Mouse (Mus musculus): ENCODE data around the gene Lbx2. TPM values are rescaled to one million over a fixed set of nuclear protein-coding genes. Genes with fewer than 3 reads are reported as not detected.

Gene Lbx2
- polyA plus RNA-seq, 1 experiment from 2014 or later, result not detected

DNA sequence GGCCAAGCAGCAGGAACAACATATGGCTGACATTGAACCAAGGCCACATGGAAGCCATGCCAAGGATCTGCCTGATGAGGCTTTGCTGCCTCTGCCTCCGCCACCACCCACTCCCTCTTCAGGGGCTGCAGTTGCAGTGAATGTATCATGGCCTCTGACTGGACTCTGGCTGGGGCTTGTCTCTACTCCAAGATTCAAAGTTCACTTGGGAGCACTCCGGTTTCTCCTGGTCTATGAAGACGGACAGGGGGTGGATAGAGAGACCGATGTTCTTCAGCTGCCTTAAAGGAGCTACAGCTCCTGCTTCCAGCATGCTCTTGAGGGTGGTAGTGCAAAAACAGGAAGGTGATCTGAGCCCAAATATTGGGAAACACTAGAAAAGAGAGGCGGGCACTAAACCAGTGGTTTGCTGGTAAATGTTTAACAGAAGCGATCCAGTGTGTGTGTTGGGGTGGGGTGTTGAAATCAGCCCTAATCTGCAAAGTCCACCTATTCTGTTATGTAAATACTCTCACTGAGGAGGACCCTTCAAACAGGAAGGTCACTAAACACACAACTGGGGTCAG is 45.4 kb downstream of the Lbx2 start:
- Histone ChIP-seq H3K27me3 (peaks cover 18% of the 10 kb centered on the region), H3K4me2 (replicated peaks) (no peak overlapping the region), H3K4me1 (replicated peaks) (peaks cover 11% of the 10 kb centered on the region), H3K4me3 (replicated peaks) (no peak overlapping the region), H3K9me3 (no peaks in the 10 kb centered on the region), H3K27ac (no peak overlapping the region), H3K9ac (replicated peaks) (no peak overlapping the region), H3K36me3 (no peaks in the 10 kb centered on the region)
- ATAC-seq, result no peak
- WGBS, result 82% methylated on average over 6 of the region's 6 CpGs

DNA sequence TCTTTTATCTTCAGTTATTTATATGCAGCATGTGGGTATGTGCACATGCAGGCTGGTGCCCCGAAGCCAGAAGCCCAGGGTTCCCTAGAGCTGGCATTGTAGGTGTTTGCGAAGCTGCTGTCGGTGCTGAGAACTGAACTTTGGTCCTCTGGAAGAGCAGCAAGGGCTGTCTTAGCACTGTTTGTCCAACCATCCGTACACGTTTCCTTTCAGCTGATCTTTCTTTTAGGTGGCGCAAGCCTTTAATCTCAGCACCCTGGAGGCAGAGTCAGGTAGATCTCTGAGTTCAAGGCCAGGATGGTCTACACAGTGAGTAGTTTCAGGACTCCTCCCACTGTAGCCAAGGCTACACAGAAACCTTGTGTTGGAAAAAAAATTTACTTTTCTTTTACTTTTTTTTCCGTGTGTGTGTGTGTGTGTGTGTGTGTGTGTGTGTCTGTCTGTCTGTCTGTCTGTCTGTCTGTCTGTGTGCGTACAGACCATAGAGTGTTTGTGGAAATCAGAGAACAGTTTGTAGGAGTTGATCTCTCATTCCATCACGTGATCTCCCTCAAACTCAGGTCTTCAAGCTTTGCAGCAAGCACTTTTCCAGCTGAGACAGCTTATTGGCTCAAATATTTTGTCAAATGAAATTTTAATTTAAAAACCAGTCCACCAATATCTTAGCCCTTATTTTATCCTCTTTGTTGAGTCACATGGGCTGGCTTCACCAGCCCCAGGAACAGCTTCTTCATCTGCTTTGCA is 46.2 kb downstream of the Lbx2 start:
- Histone ChIP-seq H3K36me3 (no peaks in the 10 kb centered on the region), H3K27ac (no peak overlapping the region), H3K4me3 (replicated peaks) (no peak overlapping the region), H3K9me3 (no peaks in the 10 kb centered on the region), H3K4me1 (replicated peaks) (peaks cover 19% of the 10 kb centered on the region), H3K27me3 (peaks cover 19% of the 10 kb centered on the region), H3K9ac (replicated peaks) (no peak overlapping the region), H3K4me2 (replicated peaks) (no peak overlapping the region)
- no peak for ATAC-seq
- WGBS, result 88% methylated on average over 9 of the region's 9 CpGs

DNA sequence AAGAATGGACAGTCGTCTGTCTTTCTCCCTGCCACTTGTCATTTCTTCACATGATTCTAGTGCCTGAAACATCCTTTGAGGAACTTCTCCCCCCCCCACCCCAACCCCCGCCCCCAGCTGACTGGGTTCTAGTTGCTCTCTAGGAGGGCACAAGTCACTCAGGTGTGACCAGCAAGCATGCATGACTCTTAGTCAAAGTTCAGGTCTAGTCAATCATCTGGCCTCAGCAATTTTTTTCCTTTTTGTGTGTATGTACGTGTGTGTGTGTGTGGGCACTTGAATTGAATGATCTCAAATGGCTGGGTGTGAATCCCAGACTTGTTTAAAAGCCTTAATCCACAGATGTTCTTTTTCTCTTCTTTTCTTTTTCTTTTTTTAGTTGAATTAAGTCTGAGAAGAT is 48.1 kb downstream of the Lbx2 start:
- Histone ChIP-seq H3K36me3 (no peaks in the 10 kb centered on the region), H3K4me3 (replicated peaks) (no peak overlapping the region), H3K9me3 (no peaks in the 10 kb centered on the region), H3K27ac (no peak overlapping the region), H3K9ac (replicated peaks) (no peak overlapping the region), H3K4me2 (replicated peaks) (no peak overlapping the region), H3K4me1 (replicated peaks) (peaks cover 38% of the 10 kb centered on the region), H3K27me3 (peaks cover 19% of the 10 kb centered on the region)
- ATAC-seq, result no peak
- WGBS, result 64% methylated on average over 3 of the region's 3 CpGs

DNA sequence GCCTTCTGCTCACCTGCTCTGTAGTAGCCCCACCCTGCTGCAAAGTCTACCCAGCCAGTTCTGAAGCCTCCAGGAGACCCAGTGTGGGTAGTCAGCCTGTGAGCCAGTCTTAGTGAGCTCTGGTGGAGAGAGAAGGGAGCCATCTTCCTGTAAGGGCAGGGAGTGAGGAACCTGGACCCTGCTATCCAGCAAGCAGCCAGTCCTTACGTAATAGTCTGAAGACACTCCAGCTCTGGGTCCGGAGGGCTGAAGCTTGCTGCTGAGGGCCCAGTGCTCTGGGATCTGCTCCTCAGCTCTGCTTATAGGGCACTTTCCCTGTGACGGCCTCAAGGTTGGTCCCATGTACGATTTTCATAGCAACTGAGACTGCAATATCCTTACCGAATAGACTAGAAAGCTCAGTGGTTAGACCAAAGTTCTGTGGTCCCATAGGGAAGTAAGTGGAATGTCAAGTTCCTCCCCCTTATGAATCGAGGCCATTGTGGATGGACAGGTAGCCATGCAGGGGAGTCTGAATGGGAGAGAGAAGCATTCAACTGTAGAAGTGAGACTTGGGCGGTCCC is 48.9 kb downstream of the Lbx2 start, which contains the start of gene Rtkn:
Rtkn (plus strand) TSS at position 513 of the 563 bp plus-strand sequence.
- Histone ChIP-seq H3K36me3 (no peaks in the 10 kb centered on the region), H3K4me2 (replicated peaks) (peak within 1 kb of the TSS; percentile 67), H3K27ac (no peak within 1 kb of the TSS), H3K9ac (replicated peaks) (peak within 1 kb of the TSS; percentile 57), H3K27me3 (peaks cover 19% of the 10 kb centered on the region), H3K4me1 (replicated peaks) (peaks cover 40% of the 10 kb centered on the region), H3K4me3 (replicated peaks) (peak within 1 kb of the TSS; percentile 47), H3K9me3 (no peaks in the 10 kb centered on the region)
- WGBS, result 58% methylated on average over 7 of the region's 7 CpGs
- no peak for ATAC-seq

DNA sequence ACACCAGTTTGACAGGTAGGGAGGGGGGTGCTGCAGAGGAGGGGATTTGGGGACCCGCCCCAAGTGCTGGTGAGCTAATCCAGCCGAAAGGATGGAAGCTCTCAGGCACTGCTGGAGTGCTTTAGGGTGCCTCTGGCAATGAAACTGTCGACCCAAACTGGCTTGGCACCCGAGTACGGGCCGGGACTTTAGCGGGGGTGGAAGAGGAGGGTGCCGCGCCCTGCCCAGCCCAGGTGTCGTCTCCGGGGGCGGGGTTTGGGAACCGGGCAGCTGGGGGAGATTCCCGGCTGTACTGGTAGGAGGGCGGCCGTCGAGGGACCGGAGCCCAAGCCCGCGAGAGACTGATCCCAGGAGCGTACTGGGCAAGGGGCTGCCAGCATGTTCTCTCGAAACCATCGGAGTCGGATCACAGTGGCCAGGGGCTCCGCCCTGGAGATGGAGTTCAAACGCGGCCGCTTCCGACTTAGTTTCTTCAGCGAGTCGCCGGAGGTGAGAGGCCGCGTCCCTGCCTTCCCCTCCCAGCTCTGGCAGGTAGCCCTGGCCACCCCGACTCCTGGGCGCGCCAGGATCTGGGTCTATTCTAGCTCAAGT is 49.5 kb downstream of the Lbx2 start:
- Histone ChIP-seq H3K4me2 (replicated peaks) (peak overlapping the region; percentile 67), H3K4me1 (replicated peaks) (peaks cover 40% of the 10 kb centered on the region), H3K27me3 (peaks cover 19% of the 10 kb centered on the region), H3K4me3 (replicated peaks) (peak overlapping the region; percentile 47), H3K9ac (replicated peaks) (peak overlapping the region; percentile 57), H3K36me3 (no peaks in the 10 kb centered on the region), H3K27ac (no peak overlapping the region), H3K9me3 (no peaks in the 10 kb centered on the region)
- WGBS, result 5% methylated on average over 37 of the region's 37 CpGs
- no peak for ATAC-seq

DNA sequence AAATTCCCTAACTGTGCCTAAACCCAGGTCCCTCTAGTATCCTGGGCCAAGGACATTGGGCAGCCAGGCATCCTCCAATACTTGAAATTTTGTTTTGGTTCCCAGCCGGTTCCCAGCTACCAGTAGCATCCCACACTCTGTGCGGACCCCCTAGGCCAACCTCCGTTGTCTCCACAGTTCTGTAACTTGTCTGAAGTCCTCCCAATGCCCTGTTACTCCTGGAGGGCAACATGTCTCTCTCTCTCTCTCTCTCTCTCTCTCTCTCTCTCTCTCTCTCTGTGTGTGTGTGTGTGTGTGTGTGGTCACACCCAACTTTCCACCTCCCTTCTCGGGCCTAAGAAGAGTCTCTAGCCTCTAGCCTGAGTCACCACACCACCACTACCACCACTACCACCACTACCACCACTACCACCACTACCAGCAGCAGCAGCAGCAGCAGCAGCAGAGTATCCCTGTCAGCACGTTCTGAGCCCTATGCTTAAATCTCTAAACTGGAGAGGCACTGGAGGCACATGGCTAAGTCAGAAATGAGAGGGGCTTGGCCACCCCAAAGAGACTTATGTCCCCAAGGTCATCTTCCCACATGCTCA is 50.2 kb downstream of the Lbx2 start:
- Histone ChIP-seq H3K27ac (peak overlapping the region; percentile 93), H3K4me2 (replicated peaks) (peak overlapping the region; percentile 67), H3K36me3 (no peaks in the 10 kb centered on the region), H3K9ac (replicated peaks) (peak overlapping the region; percentile 80), H3K9me3 (no peaks in the 10 kb centered on the region), H3K4me1 (replicated peaks) (peaks cover 40% of the 10 kb centered on the region), H3K4me3 (replicated peaks) (peak overlapping the region; percentile 47), H3K27me3 (peaks cover 21% of the 10 kb centered on the region)
- 9% methylated on average over 5 of the region's 5 CpGs for WGBS
- peak; percentile 29 for ATAC-seq

DNA sequence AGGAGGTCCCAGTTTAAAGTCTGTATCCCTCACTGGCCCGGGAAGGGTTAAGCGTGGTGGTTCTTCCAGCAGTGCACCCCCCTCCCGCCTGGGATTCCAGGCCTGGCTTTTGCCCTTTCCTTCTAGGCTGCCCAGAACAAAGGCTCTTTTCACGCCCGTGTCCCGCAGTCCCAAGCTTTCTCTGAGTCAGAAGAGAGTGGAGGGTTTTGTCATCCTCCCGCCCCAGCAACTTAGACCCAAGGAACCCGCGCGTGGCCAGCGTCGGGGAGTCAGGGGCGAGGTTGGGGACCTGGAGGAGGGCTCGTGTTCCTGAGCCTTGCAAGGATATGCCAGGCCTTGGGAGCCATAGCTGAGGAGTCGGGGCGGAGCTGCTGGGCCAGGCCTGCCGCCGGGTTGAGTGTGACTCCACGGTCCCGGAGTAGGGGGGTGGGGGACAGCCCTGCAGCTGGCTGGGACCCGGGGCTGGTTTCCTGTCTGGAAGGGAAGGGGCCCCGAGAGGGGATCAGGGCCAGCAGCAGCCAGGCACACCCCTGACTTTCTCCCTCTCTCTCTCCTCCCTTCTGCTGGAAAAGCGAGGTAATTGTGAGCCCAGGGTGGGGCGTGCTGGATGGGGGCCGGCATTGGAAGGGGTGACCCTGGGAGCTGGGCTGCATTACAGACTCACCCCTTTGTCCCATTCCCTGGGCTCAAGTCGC is 50.9 kb downstream of the Lbx2 start:
- Histone ChIP-seq H3K36me3 (no peaks in the 10 kb centered on the region), H3K27me3 (peaks cover 21% of the 10 kb centered on the region), H3K9me3 (no peaks in the 10 kb centered on the region), H3K4me3 (replicated peaks) (peak overlapping the region; percentile 47), H3K9ac (replicated peaks) (peak overlapping the region; percentile 80), H3K4me2 (replicated peaks) (peak overlapping the region; percentile 67), H3K4me1 (replicated peaks) (peaks cover 45% of the 10 kb centered on the region), H3K27ac (peak overlapping the region; percentile 93)
- 1% methylated on average over 26 of the region's 26 CpGs for WGBS
- ATAC-seq, result peak; percentile 78

DNA sequence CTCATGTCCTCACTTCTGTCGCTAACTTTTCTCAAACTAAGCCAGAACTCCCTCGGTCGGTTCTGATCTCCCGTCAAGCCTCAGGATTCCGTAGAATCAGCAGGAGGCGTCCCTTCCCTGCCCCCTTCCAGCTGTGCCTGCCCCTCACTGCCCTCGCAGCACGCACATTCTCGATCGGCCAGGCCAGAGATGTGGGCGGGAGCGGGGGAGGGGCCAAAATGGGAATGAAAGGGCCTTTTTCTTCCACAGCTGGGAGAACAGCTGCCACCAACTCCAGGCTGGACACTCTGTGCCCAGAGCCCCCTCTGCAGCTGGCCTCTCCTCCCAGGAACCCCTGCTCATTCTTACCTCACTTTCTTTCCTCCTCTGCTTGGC is 51.4 kb downstream of the Lbx2 start:
- H3K4me2 ChIP-seq (replicated peaks), result peak overlapping the region; percentile 67
- peaks cover 50% of the 10 kb centered on the region for H3K4me1 ChIP-seq (replicated peaks)

More for the DNA sequence above, 51.4 kb downstream of the Lbx2 start:
- peak; percentile 65 for ATAC-seq
- Histone ChIP-seq H3K4me3 (replicated peaks) (peak overlapping the region; percentile 47), H3K27ac (peak overlapping the region; percentile 93), H3K9me3 (no peaks in the 10 kb centered on the region), H3K9ac (replicated peaks) (peak overlapping the region; percentile 80), H3K36me3 (no peaks in the 10 kb centered on the region), H3K27me3 (peaks cover 21% of the 10 kb centered on the region)
- 2% methylated on average over 12 of the region's 12 CpGs for WGBS

MicroRNAs encoded within 50 kb of the gene (microRNA counts, 519-probe panel; counts per million panel counts)
- microRNA mmu-miR-3470a+mmu-miR-3470b, result 110 counts per million, percentile 56 among the panel's probes with 10 or more counts

Small RNA genes within 50 kb of the gene (microRNA-seq; reads per million reads assigned to microRNA genes)
- gene Mir3470a, result not detected
- not detected for gene Mir7040

Other genes with a start within 250 kb of the Lbx2 start
- gene Sema4f, start 146.6 kb upstream of the Lbx2 start, polyA plus RNA-seq (2015; fragmentation: Nextera tagmentation; extraction: Ambion mirVana), result 11.0 and 11.6 TPM in 2 replicates
- not detected in 2 replicates for gene M1ap, start 139.5 kb upstream of the Lbx2 start, polyA plus RNA-seq (2015; fragmentation: Nextera tagmentation; extraction: Ambion mirVana)
- 3.1 and 4.1 TPM in 2 replicates for gene Dok1, start 52.9 kb upstream of the Lbx2 start, polyA plus RNA-seq (2015; fragmentation: Nextera tagmentation; extraction: Ambion mirVana)
- 4.7 and 6.2 TPM in 2 replicates for gene Loxl3, start 52.2 kb upstream of the Lbx2 start, polyA plus RNA-seq (2015; fragmentation: Nextera tagmentation; extraction: Ambion mirVana)
- gene Aup1, start 31.8 kb upstream of the Lbx2 start, polyA plus RNA-seq (2015; fragmentation: Nextera tagmentation; extraction: Ambion mirVana), result 160 and 165 TPM in 2 replicates
- gene Htra2, start 31.1 kb upstream of the Lbx2 start, polyA plus RNA-seq (2015; fragmentation: Nextera tagmentation; extraction: Ambion mirVana), result 62.4 and 65.3 TPM in 2 replicates
- gene Dqx1, start 28.5 kb upstream of the Lbx2 start, polyA plus RNA-seq (2015; fragmentation: Nextera tagmentation; extraction: Ambion mirVana), result 0.75 and 1.00 TPM in 2 replicates
- gene Tlx2, start 16.1 kb upstream of the Lbx2 start, polyA plus RNA-seq (2015; fragmentation: Nextera tagmentation; extraction: Ambion mirVana), result not detected in 2 replicates
- gene Pcgf1, start 8.5 kb upstream of the Lbx2 start, polyA plus RNA-seq (2015; fragmentation: Nextera tagmentation; extraction: Ambion mirVana), result 52.6 and 53.4 TPM in 2 replicates
- gene Ccdc142, start 15.2 kb downstream of the Lbx2 start, polyA plus RNA-seq (2015; fragmentation: Nextera tagmentation; extraction: Ambion mirVana), result 4.3 and 5.7 TPM in 2 replicates
- 3.7 and 5.0 TPM in 2 replicates for gene Gm42688, start 15.2 kb downstream of the Lbx2 start, polyA plus RNA-seq (2015; fragmentation: Nextera tagmentation; extraction: Ambion mirVana)
- 137 and 146 TPM in 2 replicates for gene Mrpl53, start 22.7 kb downstream of the Lbx2 start, polyA plus RNA-seq (2015; fragmentation: Nextera tagmentation; extraction: Ambion mirVana)
- gene Mogs, start 29.1 kb downstream of the Lbx2 start, polyA plus RNA-seq (2015; fragmentation: Nextera tagmentation; extraction: Ambion mirVana), result 16.0 and 26.9 TPM in 2 replicates
- 228 and 253 TPM in 2 replicates for gene Wbp1, start 35.2 kb downstream of the Lbx2 start, polyA plus RNA-seq (2015; fragmentation: Nextera tagmentation; extraction: Ambion mirVana)
- gene Ino80b, start 39.1 kb downstream of the Lbx2 start, polyA plus RNA-seq (2015; fragmentation: Nextera tagmentation; extraction: Ambion mirVana), result 12.1 and 14.9 TPM in 2 replicates
- 16.5 and 18.8 TPM in 2 replicates for gene Rtkn, start 49.1 kb downstream of the Lbx2 start, polyA plus RNA-seq (2015; fragmentation: Nextera tagmentation; extraction: Ambion mirVana)
- 16.1 and 19.2 TPM in 2 replicates for gene Wdr54, start 70.0 kb downstream of the Lbx2 start, polyA plus RNA-seq (2015; fragmentation: Nextera tagmentation; extraction: Ambion mirVana)
- 3.0 and 3.3 TPM in 2 replicates for gene 1700003E16Rik, start 70.0 kb downstream of the Lbx2 start, polyA plus RNA-seq (2015; fragmentation: Nextera tagmentation; extraction: Ambion mirVana)
- 127 and 140 TPM in 2 replicates for gene Dctn1, start 79.6 kb downstream of the Lbx2 start, polyA plus RNA-seq (2015; fragmentation: Nextera tagmentation; extraction: Ambion mirVana)
- gene Slc4a5, start 133.5 kb downstream of the Lbx2 start, polyA plus RNA-seq (2015; fragmentation: Nextera tagmentation; extraction: Ambion mirVana), result 0.22 and 0.48 TPM in 2 replicates
- gene Mthfd2, start 239.5 kb downstream of the Lbx2 start, polyA plus RNA-seq (2015; fragmentation: Nextera tagmentation; extraction: Ambion mirVana), result 26.5 and 26.6 TPM in 2 replicates
- 30.7 and 31.8 TPM in 2 replicates for gene Mob1a, start 239.6 kb downstream of the Lbx2 start, polyA plus RNA-seq (2015; fragmentation: Nextera tagmentation; extraction: Ambion mirVana)